Mouse (Mus musculus): Measurements from ENCODE around the gene Uevld.

DNA sequence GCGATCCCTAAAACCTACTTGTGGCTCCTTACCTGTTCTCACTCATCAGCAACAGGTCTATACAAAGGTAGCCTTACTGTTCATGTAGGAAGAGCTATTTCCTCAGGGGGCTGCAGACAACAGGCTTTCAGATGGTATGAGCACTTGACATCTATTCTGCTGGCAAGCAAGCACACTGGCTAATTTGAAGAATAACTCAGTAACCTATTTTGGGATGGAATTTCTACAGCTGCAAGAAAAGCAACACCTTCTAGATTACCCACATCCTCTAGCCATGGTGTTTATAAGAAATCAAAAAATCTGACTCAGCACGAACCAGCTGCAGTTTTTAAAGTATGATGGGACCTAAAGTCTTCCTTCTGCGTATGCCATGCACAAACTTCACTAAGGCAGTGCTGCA lies 27.0 kb downstream of the Uevld start:
- TF ChIP-seq CTCF (IDR thresholded peaks at IDR 0.05; ENCODE audit: low read depth) (no peak), EP300 (IDR thresholded peaks at IDR 0.05; ENCODE audit: low read depth) (no peak)

Data from liver, embryonic 14.5 days (tissue).